Mouse (Mus musculus): ENCODE data around the gene Nfam1.

The Nfam1 gene

DNA sequence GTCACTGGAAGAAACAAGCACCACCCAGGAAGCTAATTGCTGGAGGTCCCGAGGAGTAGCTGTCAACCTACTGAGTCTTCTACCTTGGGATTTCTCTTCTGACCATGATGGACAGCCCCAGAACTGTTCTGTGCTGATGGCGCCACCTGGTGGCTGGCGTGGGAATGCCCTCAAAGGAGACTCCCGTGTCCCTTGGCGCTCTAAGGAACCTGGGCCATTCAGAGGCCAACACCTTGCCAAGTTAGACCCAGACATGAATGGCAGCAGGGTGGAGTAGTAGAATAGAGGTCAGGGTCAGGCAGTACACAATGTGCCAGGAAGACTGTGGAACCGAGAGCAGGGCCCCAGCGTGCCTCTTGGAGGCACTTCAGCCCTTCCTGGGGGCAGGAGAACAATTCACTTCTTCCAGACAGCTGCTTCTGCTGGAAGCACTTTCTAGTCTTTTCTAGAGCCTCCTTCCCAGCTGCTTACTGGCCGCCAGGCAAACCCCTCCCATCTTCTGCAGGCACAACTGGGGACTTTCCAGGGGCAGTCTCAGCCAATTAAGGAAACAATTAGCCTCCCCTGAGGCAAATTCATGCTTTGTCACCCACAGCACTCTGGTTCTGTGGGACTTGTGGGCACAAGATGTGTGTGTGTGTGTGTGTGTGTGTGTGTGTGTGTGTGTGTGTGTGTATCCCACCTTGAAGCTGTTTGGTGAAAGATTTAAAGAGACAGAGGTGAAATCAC, 4.8 kb upstream of the Nfam1 start:
- peak; percentile 83 for DNase-seq

DNA sequence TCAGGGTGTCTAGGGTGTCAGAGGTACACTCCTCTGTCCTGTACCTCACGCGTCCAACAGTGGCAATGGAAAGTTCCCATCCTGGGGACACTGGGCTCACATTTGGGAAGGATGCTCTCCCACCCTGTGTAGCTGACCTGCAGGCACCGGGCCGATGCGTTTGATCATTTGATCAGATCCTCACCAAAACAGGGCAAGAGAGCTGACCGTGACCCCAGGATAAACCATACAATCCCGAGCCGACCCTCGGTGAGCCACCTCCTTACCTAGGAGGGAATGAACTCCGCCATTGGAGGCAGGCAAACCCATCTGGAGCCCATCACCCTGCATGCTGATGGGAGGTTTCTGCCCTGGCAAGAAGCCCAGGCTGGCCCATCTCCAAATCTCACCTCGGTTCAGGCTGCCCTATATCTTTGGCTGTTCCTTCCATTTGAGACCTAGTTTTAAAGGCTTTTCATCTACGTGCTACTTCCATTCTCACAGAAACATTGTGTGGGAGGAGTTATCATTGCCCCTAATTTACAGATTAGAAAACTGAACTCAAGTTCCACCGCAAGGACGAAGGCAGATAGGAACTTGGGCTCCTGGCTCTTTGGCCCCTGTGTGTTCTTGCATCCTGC, 3.9 kb upstream of the Nfam1 start:
- no peak for DNase-seq

DNA sequence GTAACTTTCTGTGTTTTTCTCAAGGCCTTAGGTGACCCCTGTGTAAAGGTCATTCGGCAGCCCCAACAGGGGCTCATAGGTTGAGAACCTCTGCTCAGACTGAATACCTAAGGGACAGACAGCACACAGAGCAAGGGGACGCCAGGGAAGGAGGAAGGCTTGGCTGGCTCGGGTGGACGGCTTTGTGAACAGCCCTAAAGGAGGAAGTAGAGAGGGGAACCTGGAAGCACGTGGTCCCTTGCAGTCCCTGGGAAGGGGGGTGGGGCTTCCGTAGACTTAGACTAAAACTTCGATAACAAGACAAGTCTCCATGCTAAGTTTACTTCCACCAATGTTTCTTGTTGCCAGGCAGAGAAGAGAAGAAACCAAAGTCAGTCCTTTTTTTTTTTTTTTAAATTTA, 3.0 kb upstream of the Nfam1 start:
- DNase-seq: no peak

- peak; percentile 78 for DNase-seq
Measured at GRCm38 (mm10) chr15:83034275-83034977, 1.3 kb upstream of the Nfam1 start.

GRCm38 (mm10) chr15:83030884-83031283, 2.2 kb downstream of the Nfam1 start:
- no peak for DNase-seq

DNA sequence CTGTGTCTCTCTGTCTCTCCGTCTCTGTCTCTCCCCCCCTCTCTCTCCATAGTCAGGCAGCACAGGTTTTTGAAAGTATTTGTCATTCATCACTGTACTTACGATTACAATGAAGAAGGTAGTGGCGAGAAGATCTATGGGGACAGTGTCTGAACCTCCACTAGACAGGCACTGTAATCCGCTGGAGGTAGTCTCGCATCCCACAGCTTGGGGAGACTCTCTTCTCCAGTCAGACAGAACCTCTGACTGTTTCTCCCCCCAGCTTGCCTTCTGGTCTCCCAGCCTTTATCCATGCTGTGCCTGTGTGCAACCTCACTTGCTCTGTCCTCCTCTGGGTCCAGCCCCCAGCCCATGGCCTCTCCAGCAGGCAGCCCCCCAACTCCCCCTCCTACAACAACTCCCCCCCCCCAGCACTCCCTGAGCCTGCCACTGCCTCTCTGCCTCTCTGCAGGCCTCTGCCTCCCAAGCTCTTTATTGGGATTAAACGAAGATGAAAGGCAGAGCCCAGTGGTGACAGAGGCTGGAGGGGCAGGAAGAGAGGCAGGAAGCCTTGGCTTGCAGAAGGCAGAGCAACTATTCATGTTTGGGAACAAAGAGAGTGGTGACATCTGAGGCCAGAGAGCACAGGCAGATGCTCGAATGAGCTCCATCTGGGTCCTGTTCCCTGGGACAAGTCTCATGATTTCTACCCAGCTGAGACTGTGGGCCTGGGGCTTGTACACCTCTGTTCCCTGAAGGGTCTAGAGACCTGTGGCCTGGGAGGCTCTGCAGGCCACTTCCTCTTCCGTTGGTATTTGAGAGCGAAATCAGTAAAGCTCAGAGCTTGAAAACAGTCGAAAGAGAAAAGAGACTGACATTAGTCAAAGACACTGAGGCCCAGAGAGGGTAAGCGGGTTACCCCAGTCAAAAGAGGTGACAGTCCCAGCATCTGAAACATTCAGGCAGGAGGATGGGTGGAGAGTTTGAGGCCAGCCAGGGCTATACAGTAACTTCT, 3.1 kb downstream of the Nfam1 start:
- no peak for DNase-seq

DNA sequence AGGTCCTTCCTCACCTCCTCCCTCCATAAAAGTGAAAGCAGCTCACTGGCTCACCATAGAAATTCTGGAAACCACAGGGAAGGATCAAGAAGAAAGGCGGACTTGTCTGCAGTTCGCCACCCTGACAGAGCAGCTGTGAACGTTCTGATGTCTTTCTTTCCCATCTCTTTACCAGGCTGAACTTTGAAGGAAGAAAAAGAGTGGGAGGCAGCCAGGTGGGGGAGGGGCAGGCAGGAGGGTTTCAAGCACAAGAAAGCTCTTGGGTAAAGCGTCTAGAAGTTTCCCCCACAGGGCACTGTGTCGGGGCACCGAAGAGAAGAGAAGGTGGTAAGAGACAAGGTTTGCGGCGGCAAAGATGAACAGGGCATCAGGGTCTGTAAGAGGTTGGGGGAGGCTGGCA, 7.0 kb downstream of the Nfam1 start:
- no peak for DNase-seq

GRCm38 (mm10) chr15:83025041-83025760, 7.9 kb downstream of the Nfam1 start:
- DNase-seq: no peak

DNA sequence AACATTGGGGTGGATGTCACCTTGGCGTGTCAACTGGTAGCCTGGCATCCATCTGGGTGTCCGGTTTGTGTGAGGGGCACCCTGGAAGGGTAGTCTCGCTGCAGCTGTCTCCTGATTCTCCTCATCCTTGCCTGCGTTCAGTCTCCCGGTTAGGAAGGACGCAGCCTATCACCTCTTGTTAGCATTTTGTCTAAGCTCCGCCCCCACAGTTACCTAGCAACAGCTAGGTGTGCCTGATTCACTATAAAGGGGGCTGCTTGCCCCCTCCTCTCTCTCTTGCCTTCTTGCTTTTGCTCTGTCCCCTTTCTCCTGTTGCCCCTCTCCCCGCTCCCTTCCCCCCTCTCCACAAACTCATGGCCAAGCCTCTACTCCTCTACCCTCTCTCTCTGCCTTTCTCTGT, 10.2 kb downstream of the Nfam1 start:
- DNase-seq: peak; percentile 56

DNA sequence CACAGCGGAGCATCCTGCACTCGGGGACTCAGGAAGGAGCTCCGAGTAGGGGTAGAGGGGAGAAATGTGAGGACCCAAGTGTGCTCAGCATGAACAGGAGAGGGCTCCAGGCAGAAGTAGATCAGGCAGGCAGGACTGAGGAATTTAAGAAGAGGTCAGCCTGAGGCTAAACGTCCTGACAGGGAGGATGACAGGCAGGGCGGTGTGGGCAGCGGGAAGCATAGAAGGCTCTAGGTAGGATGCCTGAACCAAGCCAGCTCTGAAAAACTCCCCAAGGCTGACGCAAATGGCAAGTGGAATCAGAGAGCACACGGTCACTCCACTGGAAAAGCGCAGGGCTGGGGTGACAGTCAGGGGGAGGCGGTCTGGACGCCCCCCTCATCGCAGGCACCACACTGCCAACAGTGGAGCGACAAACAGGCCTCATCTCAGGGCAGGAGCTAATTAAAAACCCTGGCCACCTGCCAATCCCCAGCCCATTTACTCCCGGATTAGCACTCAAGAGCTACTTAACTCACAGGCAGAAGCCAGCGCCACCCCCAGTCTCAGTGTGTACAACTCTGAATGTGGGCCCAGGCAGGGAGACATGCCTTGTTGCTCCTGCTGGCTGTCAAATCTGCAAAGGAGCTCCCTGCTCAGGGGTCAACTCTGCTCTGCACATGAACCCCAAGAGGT, 22.0 kb downstream of the Nfam1 start:
- peak; percentile 95 for DNase-seq

DNA sequence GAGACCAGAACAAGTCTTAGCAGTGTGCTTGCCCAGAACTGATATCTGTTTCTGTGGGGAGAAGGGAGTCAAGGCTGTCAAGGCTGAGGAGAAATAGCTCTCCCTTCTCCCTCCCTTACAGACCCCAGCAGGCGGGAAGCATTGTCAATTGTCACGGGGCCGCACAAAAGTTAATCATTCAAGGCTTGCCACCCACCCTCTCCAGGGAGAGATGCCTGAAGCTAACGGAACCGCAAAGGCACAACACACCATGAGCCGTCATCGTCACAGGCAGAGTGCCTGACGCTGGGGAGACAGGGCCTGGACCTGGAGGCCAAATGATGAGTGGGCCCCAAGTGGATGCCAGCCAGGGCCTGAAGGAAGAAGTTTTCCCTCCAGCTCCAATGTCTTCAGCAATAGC, 22.7 kb downstream of the Nfam1 start:
- DNase-seq: no peak

- no peak for DNase-seq
Measured at GRCm38 (mm10) chr15:83009532-83009931, 23.6 kb downstream of the Nfam1 start.

GRCm38 (mm10) chr15:83008761-83009423, 24.2 kb downstream of the Nfam1 start:
- DNase-seq: no peak

GRCm38 (mm10) chr15:83007346-83007920, 25.7 kb downstream of the Nfam1 start:
- no peak for DNase-seq

DNA sequence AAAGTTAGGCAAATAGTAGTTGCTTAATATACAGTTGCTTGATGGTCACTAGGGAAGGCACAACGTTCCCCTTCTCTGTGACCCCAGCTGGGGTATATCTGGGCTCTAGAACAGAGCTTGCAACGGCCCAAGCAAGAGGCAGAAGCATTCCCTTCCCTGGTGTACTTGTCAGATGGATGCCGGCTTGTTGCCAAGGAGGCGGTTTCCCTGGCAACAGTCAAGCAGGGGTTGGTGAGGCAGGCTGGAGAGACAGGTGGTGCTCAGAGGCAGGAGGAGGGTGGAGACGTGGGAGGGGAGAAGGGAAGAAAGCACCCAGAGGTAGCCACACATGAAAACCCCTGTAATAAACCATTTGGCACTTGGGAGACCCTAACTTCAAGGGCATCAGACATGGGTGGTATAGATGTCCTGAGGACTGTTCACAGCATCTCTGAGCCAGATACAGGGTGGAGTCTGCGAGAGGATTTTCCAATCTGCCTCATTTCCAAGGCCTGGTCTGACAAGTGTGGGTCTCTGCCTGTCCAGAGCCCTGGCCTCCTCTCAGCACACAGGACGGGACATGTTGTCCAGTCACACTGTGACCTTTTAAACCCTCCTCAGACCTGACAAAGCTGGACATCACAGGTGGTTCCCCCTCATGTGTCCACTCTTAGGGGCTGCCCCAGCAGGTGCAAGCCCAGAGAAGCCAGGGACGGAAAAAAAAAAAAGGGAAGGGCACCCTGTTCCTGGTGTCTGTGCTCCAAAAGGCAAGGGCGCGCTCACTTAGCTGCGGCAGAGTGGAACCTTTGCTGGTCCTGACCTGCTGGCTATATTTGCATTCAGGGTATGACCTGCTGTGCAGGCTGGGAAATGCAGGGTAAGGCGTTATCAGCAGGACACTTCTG, 30.2 kb downstream of the Nfam1 start:
- DNase-seq: peak; percentile 89

- DNase-seq: no peak
Measured at GRCm38 (mm10) chr15:82998811-82999221, 34.3 kb downstream of the Nfam1 start.

GRCm38 (mm10) chr15:82996431-82996830, 36.7 kb downstream of the Nfam1 start:
- DNase-seq: no peak

DNA sequence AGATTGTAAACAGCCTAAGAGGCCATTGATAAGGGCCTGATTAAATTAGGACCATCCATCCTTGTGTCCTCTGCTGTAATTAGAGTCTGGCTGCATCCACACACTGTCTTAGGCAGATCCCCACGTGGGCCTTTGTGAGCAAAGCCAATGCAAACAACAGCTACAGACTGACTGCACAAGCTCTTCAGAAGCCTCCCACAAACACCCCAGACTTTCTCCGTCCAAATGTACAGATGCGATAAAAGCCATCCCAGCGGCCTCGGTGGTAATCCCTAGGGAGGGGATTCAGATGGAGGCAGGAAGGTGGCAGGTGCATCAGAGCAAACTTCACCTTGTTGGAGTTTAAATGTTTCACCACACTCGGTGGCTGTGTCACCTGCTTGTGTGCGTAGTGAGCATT, 37.9 kb downstream of the Nfam1 start:
- no peak for DNase-seq

- DNase-seq: no peak
Measured at GRCm38 (mm10) chr15:82992911-82993310, 40.2 kb downstream of the Nfam1 start.
